Mouse (Mus musculus): Measurements from ENCODE around the gene Slc43a1.

GRCm38 (mm10) chr2:84803963-84804362 lies 34.7 kb upstream of the Slc43a1 start:
- TF ChIP-seq E2F4 (IDR thresholded peaks at IDR 0.05; ENCODE audit: insufficient read depth) (no peak), USF1 (IDR thresholded peaks at IDR 0.05; ENCODE audit: low read depth) (no peak), MAX (IDR thresholded peaks at IDR 0.05; ENCODE audit: low read depth) (no peak)
